Mouse (Mus musculus): Measurements from ENCODE around the gene Fam114a1. TPM values are rescaled to one million over a fixed set of nuclear protein-coding genes. Genes with fewer than 3 reads are reported as not detected.

Gene Fam114a1
- total RNA-seq, 2 experiments from 2014 or later: 5.3 to 5.8 TPM

GRCm38 (mm10) chr5:65049880-65050279 lies 80.0 kb downstream of the Fam114a1 start:
- DNase-seq (ENCODE audit: low spot score in 2 of 2): no peak

DNA sequence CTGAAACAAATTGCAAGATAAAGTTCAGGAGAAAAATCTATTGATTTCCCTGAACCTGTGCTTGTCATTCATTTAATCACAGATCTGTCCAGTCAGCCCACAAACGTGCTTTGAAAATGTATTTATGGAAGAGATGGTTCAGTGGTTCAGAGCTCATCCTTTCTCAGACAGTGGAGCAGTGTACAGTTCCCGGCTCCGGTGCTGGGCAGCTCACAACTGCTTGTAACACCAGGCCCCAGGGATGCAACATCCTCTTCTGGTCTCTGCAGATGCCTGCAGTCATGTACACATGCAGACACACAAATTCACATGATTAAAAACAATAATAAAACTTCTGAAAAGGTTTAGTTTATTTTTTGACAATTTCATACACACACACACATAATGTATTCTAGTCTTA lies 81.6 kb downstream of the Fam114a1 start:
- no peak for DNase-seq (ENCODE audit: low spot score in 2 of 2)

GRCm38 (mm10) chr5:65057596-65057995 lies 87.7 kb downstream of the Fam114a1 start:
- no peak for DNase-seq (ENCODE audit: low spot score in 2 of 2)

GRCm38 (mm10) chr5:65059806-65060205 lies 89.9 kb downstream of the Fam114a1 start:
- no peak for DNase-seq (ENCODE audit: low spot score in 2 of 2)

DNA sequence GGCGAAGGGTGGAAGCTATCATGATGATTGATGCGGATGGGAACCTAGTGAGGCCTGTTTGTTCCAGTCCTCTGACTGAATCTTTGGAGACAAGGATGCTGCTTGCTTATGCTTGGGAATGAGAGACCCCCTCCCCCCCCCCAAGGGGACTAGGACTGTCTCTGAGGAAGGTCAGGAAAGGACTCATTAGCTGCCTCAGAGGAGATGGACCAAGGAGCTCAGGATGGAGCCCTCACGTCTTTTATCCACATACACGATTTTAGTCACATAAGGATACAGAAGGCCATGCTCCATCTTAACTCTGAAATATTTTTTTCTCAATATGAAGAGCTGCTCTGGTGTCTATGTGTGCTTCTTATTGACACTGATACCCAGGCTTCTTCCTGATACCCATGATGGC lies 92.4 kb downstream of the Fam114a1 start:
- no peak for DNase-seq (ENCODE audit: low spot score in 2 of 2)

DNA sequence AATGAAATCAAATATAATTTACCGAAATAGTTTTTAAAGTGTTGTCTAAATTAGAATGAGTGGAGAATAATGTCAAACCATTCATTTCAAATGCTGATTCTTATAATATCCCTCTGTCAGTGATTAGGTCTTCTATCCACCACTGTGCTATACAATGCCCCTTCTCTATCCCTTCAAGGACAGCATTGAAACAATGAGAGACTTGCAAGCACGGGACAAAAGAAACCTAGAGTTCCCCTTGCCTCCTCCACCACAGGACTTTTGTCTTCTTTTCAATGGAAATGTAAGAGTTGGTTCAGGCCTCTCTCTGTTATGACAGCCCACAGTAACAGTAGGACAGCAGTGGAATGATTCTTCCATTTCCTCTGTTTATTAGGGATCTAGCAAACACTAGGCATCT lies 93.4 kb downstream of the Fam114a1 start:
- no peak for DNase-seq (ENCODE audit: low spot score in 2 of 2)

- DNase-seq (ENCODE audit: low spot score in 2 of 2): no peak
Measured at GRCm38 (mm10) chr5:65068166-65068565, 98.3 kb downstream of the Fam114a1 start.

DNA sequence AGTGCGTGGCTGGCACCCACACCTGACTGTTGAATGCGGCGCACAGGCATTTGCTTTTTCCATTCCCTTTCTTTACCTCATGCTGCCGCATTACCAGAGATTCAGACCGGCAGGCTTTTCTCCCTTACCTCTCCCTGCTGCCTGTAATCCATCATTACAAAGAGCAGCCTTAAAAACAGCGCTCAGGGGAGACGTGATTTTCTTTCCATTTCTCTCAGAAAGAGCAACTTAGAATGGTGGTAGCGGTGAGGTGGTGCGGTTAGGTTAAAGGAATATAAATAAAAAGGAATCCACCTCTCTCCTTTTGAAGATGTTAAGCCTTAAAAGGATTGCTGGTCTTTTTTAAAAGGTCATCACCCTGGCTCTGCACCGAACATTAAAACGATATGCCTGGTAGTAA lies 100.0 kb downstream of the Fam114a1 start:
- DNase-seq (ENCODE audit: low spot score in 2 of 2): no peak

- no peak for DNase-seq (ENCODE audit: low spot score in 2 of 2)
Measured at GRCm38 (mm10) chr5:65071689-65072118, 101.8 kb downstream of the Fam114a1 start.

GRCm38 (mm10) chr5:65073247-65073646 lies 103.4 kb downstream of the Fam114a1 start:
- no peak for DNase-seq (ENCODE audit: low spot score in 2 of 2)

DNA sequence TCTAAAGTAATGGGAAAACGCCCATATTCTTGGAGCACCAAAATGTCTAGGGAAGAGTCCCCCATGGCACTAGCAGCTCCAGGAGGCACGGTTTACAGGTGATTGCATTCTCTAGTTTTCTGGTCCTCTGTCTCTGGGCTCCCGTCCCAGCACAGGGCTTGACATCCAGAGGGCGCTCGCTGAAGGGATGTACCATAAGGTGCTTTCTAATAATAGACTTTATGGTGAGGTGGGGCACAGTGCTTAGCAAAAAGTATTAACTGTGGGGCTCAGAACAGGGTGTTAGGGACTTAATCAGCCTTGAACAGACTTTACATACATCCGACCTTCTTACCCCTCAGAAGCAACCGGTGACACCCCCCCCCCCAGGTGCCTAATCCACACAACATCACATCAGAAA lies 104.8 kb downstream of the Fam114a1 start:
- no peak for DNase-seq (ENCODE audit: low spot score in 2 of 2)

GRCm38 (mm10) chr5:65076087-65076486 lies 106.2 kb downstream of the Fam114a1 start:
- DNase-seq (ENCODE audit: low spot score in 2 of 2): no peak

- no peak for DNase-seq (ENCODE audit: low spot score in 2 of 2)
Measured at GRCm38 (mm10) chr5:65076748-65077147, 106.9 kb downstream of the Fam114a1 start.

DNA sequence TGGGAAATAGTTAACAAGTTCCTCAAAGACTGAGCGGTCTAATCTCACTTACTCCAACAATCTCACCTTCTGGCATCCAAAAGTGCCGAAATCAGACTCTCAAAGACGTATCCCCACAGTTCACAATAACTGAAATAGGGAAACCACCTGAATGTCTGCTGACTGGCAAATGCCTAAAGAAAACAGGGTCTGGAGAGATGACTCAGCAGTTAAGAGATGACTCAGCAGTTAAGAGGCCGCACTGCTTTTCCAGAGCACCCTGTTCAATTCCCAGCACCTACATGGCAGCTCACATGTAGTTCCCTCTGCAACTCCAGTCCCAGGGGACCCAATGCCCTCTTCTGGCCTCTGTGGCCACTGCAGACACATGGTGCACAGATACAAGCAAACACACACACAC lies 108.2 kb downstream of the Fam114a1 start:
- no peak for DNase-seq (ENCODE audit: low spot score in 2 of 2)

DNA sequence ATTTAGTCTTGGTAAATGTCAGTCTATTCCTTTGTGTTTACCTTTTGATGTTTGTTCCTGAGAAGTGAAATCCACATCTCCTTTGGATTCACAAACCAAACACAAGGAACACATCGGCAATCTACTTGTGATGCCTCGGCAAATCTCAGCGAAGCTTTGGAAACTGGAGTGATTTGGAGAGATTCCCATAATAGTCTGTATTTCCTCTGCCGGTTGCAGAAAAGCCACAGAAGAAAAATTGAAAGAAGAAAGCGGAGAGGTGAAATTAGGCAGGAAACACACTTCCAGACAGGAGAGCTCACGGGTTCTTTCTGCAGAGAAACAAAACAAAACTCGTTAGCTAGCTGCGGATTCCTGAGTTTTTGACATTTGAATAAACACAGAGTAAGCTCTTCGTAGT lies 110.0 kb downstream of the Fam114a1 start:
- DNase-seq (ENCODE audit: low spot score in 2 of 2): peak in 1 of 2 experiments; percentile 46

GRCm38 (mm10) chr5:65081836-65082235 lies 112.0 kb downstream of the Fam114a1 start:
- DNase-seq (ENCODE audit: low spot score in 2 of 2): no peak

GRCm38 (mm10) chr5:65086522-65086921 lies 116.7 kb downstream of the Fam114a1 start:
- DNase-seq (ENCODE audit: low spot score in 2 of 2): no peak

- no peak for DNase-seq (ENCODE audit: low spot score in 2 of 2)
Measured at GRCm38 (mm10) chr5:65089707-65090106, 119.8 kb downstream of the Fam114a1 start.

DNA sequence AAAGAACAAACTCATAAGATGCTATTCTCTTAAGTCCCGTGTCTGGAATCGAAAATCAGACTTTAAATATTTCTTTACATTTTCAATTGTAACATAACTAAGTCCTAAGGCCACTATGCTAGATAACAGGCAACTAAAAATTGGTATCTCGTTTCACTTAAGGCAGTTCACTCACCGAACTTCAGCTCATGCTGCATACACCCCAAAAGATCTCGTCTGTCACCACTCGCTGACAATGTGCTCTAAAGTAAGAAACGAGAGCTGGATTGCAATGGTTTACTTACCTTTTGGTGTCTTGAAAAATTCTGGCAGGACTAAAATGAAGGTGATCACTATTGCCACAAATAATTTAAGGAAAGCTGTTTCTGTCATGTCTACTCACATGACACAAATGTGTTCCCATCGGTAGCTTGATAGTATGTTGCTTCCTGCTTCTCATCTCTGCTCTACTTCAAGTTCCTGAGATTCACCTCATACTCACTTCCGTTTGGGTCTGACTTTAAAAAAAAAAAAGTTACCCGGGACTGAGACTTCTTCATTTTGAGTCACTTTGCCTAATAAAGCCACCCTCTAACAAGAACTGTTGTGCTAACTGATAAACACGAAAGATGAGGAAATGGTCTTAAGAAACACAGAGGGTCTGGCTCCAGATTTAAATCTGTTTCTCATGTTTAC lies 121.5 kb downstream of the Fam114a1 start:
- DNase-seq (ENCODE audit: low spot score in 2 of 2): no peak

Measured in layer of hippocampus, postnatal 10 days (tissue).